Mouse (Mus musculus): Measurements from ENCODE around the gene Wipi2. TPM values are rescaled to one million over a fixed set of nuclear protein-coding genes. Genes with fewer than 3 reads are reported as not detected.

Wipi2 gene
- polyA plus RNA-seq, 1 experiment, result 32.1 TPM

DNA sequence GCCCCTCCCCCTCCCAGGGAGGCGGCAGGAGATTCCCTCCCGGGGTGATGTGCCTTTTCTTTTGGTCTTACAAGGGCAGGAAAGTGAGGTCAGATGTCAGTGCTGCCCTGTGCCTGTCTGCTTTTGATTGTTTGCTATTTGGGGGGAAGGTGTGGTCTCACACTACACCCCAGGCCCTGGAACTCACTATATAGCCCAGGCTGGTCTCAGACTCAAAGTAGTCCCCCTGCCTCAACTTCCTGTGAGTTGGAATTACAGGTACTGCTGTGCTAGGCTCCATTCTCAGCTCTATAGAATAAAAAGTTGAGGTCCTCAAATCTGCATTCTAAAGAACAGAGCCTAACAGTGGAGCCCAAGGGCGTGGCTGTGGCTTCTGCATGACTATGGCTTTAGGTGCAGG, 40.4 kb downstream of the Wipi2 start:
- no peak overlapping the region for H3K4me3 ChIP-seq (ENCODE audit: extremely low read depth, insufficient read depth, insufficient read length)
- H3K27me3 ChIP-seq (ENCODE audit: control insufficient read depth, insufficient read depth, low read length), result no peaks in the 10 kb centered on the region
- no peak for DNase-seq (ENCODE audit: low read depth in 1 of 2, low spot score in 2 of 2)
- H3K4me1 ChIP-seq (ENCODE audit: control insufficient read depth, insufficient read depth, insufficient read length), result no peaks in the 10 kb centered on the region
- H3K27ac ChIP-seq (ENCODE audit: insufficient read depth, low read length), result no peak overlapping the region
- no peak for TF ChIP-seq CTCF (IDR thresholded peaks at IDR 0.05; ENCODE audit: extremely low read depth, insufficient read depth, insufficient read length, insufficient replicate concordance)
- peaks cover 55% of the 10 kb centered on the region for H3K36me3 ChIP-seq (ENCODE audit: control insufficient read depth, insufficient read depth, low read length)
- 76% methylated on average over 3 of the region's 3 CpGs for WGBS

GRCm38 (mm10) chr5:142668556-142669263, 41.2 kb downstream of the Wipi2 start:
- Histone ChIP-seq H3K27ac (ENCODE audit: insufficient read depth, low read length) (no peak overlapping the region), H3K4me1 (ENCODE audit: control insufficient read depth, insufficient read depth, insufficient read length) (no peaks in the 10 kb centered on the region), H3K4me3 (ENCODE audit: extremely low read depth, insufficient read depth, insufficient read length) (no peak overlapping the region), H3K36me3 (ENCODE audit: control insufficient read depth, insufficient read depth, low read length) (peaks cover 51% of the 10 kb centered on the region), H3K27me3 (ENCODE audit: control insufficient read depth, insufficient read depth, low read length) (no peaks in the 10 kb centered on the region)
- TF ChIP-seq CTCF (IDR thresholded peaks at IDR 0.05; ENCODE audit: extremely low read depth, insufficient read depth, insufficient read length, insufficient replicate concordance) (no peak), POLR2A (IDR thresholded peaks at IDR 0.05; ENCODE audit: low read depth, low read length) (no peak)
- DNase-seq (ENCODE audit: low read depth in 1 of 2, low spot score in 2 of 2), result no peak
- 91% methylated on average over 11 of the region's 11 CpGs for WGBS

DNA sequence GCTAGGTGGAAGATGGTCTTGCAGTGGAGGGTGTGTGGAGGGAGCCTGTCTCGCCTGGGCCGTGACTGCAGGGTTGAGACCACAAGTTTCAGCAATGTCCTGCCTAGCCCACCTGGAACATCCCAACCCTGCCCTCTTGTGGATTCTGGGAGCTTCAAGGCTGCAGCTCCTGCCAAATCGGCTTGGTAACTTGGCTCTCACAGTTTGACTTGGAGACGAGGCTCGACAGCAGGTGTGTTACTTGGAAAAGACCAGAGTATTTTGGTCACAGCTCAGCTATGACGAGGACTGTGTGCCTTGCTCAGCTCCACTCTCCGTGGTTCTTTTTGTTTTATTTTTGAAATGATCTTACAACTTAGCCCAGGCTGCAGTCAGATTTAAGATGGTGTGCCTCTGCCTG, 42.2 kb downstream of the Wipi2 start:
- Histone ChIP-seq H3K27ac (ENCODE audit: insufficient read depth, low read length) (no peak overlapping the region), H3K4me1 (ENCODE audit: control insufficient read depth, insufficient read depth, insufficient read length) (no peaks in the 10 kb centered on the region), H3K27me3 (ENCODE audit: control insufficient read depth, insufficient read depth, low read length) (no peaks in the 10 kb centered on the region), H3K4me3 (ENCODE audit: extremely low read depth, insufficient read depth, insufficient read length) (no peak overlapping the region), H3K36me3 (ENCODE audit: control insufficient read depth, insufficient read depth, low read length) (peaks cover 44% of the 10 kb centered on the region)
- DNase-seq (ENCODE audit: low read depth in 1 of 2, low spot score in 2 of 2), result no peak
- TF ChIP-seq POLR2A (IDR thresholded peaks at IDR 0.05; ENCODE audit: low read depth, low read length) (no peak), CTCF (IDR thresholded peaks at IDR 0.05; ENCODE audit: extremely low read depth, insufficient read depth, insufficient read length, insufficient replicate concordance) (no peak)
- WGBS, result 87% methylated on average over 7 of the region's 7 CpGs

DNA sequence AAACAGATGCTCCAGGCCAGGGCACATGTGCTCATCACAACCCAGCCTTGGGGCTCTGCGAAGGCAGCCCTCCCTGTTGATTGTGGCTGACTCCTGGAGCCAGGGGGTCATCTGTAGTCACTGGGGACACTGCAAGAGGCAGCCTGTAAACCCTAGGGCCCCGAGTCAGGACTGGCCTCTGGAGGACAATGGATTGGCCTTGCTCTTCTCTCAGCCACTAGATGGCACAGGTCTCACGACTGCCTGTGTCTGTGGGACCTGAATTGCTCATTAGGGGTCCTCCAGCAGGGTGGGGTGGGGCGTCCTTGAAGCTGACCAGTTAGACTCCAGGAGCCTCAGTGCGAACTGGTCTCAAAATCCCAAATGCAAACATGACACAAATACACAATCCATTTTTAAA, 45.6 kb downstream of the Wipi2 start:
- Histone ChIP-seq H3K4me1 (ENCODE audit: control insufficient read depth, insufficient read depth, insufficient read length) (no peaks in the 10 kb centered on the region), H3K4me3 (ENCODE audit: extremely low read depth, insufficient read depth, insufficient read length) (no peak overlapping the region), H3K36me3 (ENCODE audit: control insufficient read depth, insufficient read depth, low read length) (peaks cover 16% of the 10 kb centered on the region), H3K27me3 (ENCODE audit: control insufficient read depth, insufficient read depth, low read length) (no peaks in the 10 kb centered on the region), H3K27ac (ENCODE audit: insufficient read depth, low read length) (no peak overlapping the region)
- no peak for DNase-seq (ENCODE audit: low read depth in 1 of 2, low spot score in 2 of 2)
- 39% methylated on average over 5 of the region's 5 CpGs for WGBS
- TF ChIP-seq POLR2A (IDR thresholded peaks at IDR 0.05; ENCODE audit: low read depth, low read length), result no peak
- TF ChIP-seq CTCF (IDR thresholded peaks at IDR 0.05; ENCODE audit: extremely low read depth, insufficient read depth, insufficient read length, insufficient replicate concordance), result peak; percentile 1; the same call in 1 of the 2 replicates

GRCm38 (mm10) chr5:142678141-142678571, 50.7 kb downstream of the Wipi2 start:
- H3K4me1 ChIP-seq (ENCODE audit: control insufficient read depth, insufficient read depth, insufficient read length), result no peaks in the 10 kb centered on the region
- WGBS, result 69% methylated on average over 7 of the region's 7 CpGs

GRCm38 (mm10) chr5:142679065-142679464, 51.6 kb downstream of the Wipi2 start:
- TF ChIP-seq POLR2A (IDR thresholded peaks at IDR 0.05; ENCODE audit: low read depth, low read length), result no peak
- no peak for TF ChIP-seq CTCF (IDR thresholded peaks at IDR 0.05; ENCODE audit: extremely low read depth, insufficient read depth, insufficient read length, insufficient replicate concordance)
- Histone ChIP-seq H3K27me3 (ENCODE audit: control insufficient read depth, insufficient read depth, low read length) (no peaks in the 10 kb centered on the region), H3K27ac (ENCODE audit: insufficient read depth, low read length) (no peak overlapping the region), H3K36me3 (ENCODE audit: control insufficient read depth, insufficient read depth, low read length) (no peaks in the 10 kb centered on the region), H3K4me3 (ENCODE audit: extremely low read depth, insufficient read depth, insufficient read length) (no peak overlapping the region), H3K4me1 (ENCODE audit: control insufficient read depth, insufficient read depth, insufficient read length) (no peaks in the 10 kb centered on the region)
- WGBS, result 83% methylated on average over 1 of the region's 1 CpGs
- DNase-seq (ENCODE audit: low read depth in 1 of 2, low spot score in 2 of 2), result no peak

More at GRCm38 (mm10) chr5:142678141-142678571, 50.7 kb downstream of the Wipi2 start:
- no peaks in the 10 kb centered on the region for H3K27me3 ChIP-seq (ENCODE audit: control insufficient read depth, insufficient read depth, low read length)
- no peak overlapping the region for H3K4me3 ChIP-seq (ENCODE audit: extremely low read depth, insufficient read depth, insufficient read length)
- no peak overlapping the region; the same call in 1 of the 2 replicates for H3K27ac ChIP-seq (ENCODE audit: insufficient read depth, low read length)
- TF ChIP-seq POLR2A (IDR thresholded peaks at IDR 0.05; ENCODE audit: low read depth, low read length) (no peak), CTCF (IDR thresholded peaks at IDR 0.05; ENCODE audit: extremely low read depth, insufficient read depth, insufficient read length, insufficient replicate concordance) (no peak)
- no peaks in the 10 kb centered on the region for H3K36me3 ChIP-seq (ENCODE audit: control insufficient read depth, insufficient read depth, low read length)
- DNase-seq (ENCODE audit: low read depth in 1 of 2, low spot score in 2 of 2), result no peak

DNA sequence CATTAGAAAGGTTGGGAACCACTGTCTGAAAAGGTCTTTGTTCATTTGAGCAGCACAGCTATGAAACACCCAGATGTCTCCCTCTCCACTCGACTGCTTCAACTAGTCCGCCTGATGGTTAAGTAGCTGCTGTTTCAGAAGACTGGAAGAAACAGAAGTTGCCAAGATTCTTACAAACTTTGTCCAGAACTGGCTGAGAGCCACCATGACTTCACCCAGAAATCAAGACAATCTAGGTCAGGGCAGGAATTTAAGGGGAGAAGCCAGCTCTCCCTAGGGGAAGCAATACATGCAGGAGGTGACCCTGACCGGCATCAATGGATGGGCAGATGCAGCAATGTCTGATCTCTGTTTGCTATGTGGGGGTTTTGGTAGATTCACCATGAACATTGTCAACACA, 54.4 kb downstream of the Wipi2 start:
- no peaks in the 10 kb centered on the region for H3K27me3 ChIP-seq (ENCODE audit: control insufficient read depth, insufficient read depth, low read length)
- H3K36me3 ChIP-seq (ENCODE audit: control insufficient read depth, insufficient read depth, low read length), result no peaks in the 10 kb centered on the region
- H3K4me1 ChIP-seq (ENCODE audit: control insufficient read depth, insufficient read depth, insufficient read length), result no peaks in the 10 kb centered on the region
- WGBS, result 84% methylated on average over 3 of the region's 3 CpGs
- H3K27ac ChIP-seq (ENCODE audit: insufficient read depth, low read length), result no peak overlapping the region
- no peak for TF ChIP-seq CTCF (IDR thresholded peaks at IDR 0.05; ENCODE audit: extremely low read depth, insufficient read depth, insufficient read length, insufficient replicate concordance)
- no peak for TF ChIP-seq POLR2A (IDR thresholded peaks at IDR 0.05; ENCODE audit: low read depth, low read length)
- DNase-seq (ENCODE audit: low read depth in 1 of 2, low spot score in 2 of 2), result no peak
- H3K4me3 ChIP-seq (ENCODE audit: extremely low read depth, insufficient read depth, insufficient read length), result no peak overlapping the region
